Comparison of ENCODE assay signal across 19 mouse cellular contexts in genomic region chr12:69268956-69269355, GRCm38 (mm10). TPM values are rescaled to one million over a fixed set of nuclear protein-coding genes. Genes with fewer than 3 reads are reported as not detected.
DNase-seq lines count a peak whose midpoint lies in the region; ATAC-seq and TF ChIP-seq lines count a peak whose summit lies in the region.
"Had no signal": no experiment of that assay in that cellular context is flagged by ENCODE, and none has a peak within 500 bp of the region (broad histone marks: within the 10 kb centered on the region; RNA-seq: fewer than 3 reads in every experiment).

No protein-coding gene starts in this region.

- no peak for TF ChIP-seq CTCF in heart, adult 2 months (IDR thresholded peaks at IDR 0.05)

- H3K36me3 ChIP-seq in heart, adult 2 months (ENCODE audit: control insufficient read depth, insufficient read depth, low read length), result no peaks in the 10 kb centered on the region
- H3K36me3 ChIP-seq in midbrain, embryonic 11.5 days (ENCODE audit: control insufficient read depth, insufficient read depth, low read length), result no peaks in the 10 kb centered on the region
- H3K36me3 ChIP-seq in midbrain, embryonic 16.5 days (ENCODE audit: control insufficient read depth, insufficient read depth, low read length), result no peaks in the 10 kb centered on the region
- H3K36me3 ChIP-seq: G1E had no signal

- no peaks in the 10 kb centered on the region for H3K4me1 ChIP-seq in heart, adult 2 months (ENCODE audit: control insufficient read depth, insufficient read depth, low read length)
- H3K4me1 ChIP-seq in midbrain, embryonic 11.5 days (ENCODE audit: control insufficient read depth, insufficient read depth, low read length), result no peaks in the 10 kb centered on the region
- no peaks in the 10 kb centered on the region for H3K4me1 ChIP-seq in midbrain, embryonic 16.5 days (ENCODE audit: control insufficient read depth, insufficient read depth, low read length)

- H3K27me3 ChIP-seq in heart, adult 2 months (ENCODE audit: control insufficient read depth, insufficient read depth, low read length), result no peaks in the 10 kb centered on the region
- H3K27me3 ChIP-seq in midbrain, embryonic 11.5 days (ENCODE audit: control insufficient read depth, insufficient read depth, low read length), result no peaks in the 10 kb centered on the region
- H3K27me3 ChIP-seq in midbrain, embryonic 16.5 days (ENCODE audit: control insufficient read depth, insufficient read depth, low read depth, low read length), result no peaks in the 10 kb centered on the region
- H3K27me3 ChIP-seq: CH12.LX, Patski had no signal

- DNase-seq in heart, adult 11 months, result peak; percentile 61
- DNase-seq in heart, adult 2 months, result no peak
- DNase-seq in midbrain, embryonic 11.5 days (ENCODE audit: low spot score, missing footprints), result peak; percentile 51
- DNase-seq: adrenal gland, adult 2 months; adrenal gland, adult 8-10 months; adrenal gland, postnatal 10 days; adrenal gland, postnatal 14 days; adrenal gland, postnatal 25 days; adrenal gland, postnatal 36 days; B cell, adult 2 months; cerebellum, adult 11 months; cerebellum, adult 11-12 months; cerebellum, adult 18-20 months had no signal

- no peak overlapping the region for H3K27ac ChIP-seq in heart, adult 2 months
- H3K27ac ChIP-seq in midbrain, embryonic 11.5 days (ENCODE audit: low read depth, low read length), result no peak overlapping the region
- H3K27ac ChIP-seq in midbrain, embryonic 16.5 days (ENCODE audit: low read length), result no peak overlapping the region

- H3K79me2 ChIP-seq in heart, adult 2 months (replicated peaks; ENCODE audit: control insufficient read depth, insufficient read depth, low read length), result no peaks in the 10 kb centered on the region

- TF ChIP-seq EP300 in heart, adult 2 months (IDR thresholded peaks at IDR 0.05; ENCODE audit: insufficient read depth, low read depth, low read length), result no peak

- H3K9ac ChIP-seq in heart, adult 2 months (ENCODE audit: low read depth, low read length), result no peak overlapping the region
- no peak overlapping the region for H3K9ac ChIP-seq in midbrain, embryonic 11.5 days (ENCODE audit: low read length)
- H3K9ac ChIP-seq in midbrain, embryonic 16.5 days (ENCODE audit: low read depth, low read length), result no peak overlapping the region

- no peak overlapping the region for H3K4me3 ChIP-seq in heart, adult 2 months
- no peak overlapping the region for H3K4me3 ChIP-seq in midbrain, embryonic 11.5 days (ENCODE audit: low read depth, low read length)
- H3K4me3 ChIP-seq in midbrain, embryonic 16.5 days (ENCODE audit: low read depth, low read length), result no peak overlapping the region

- no peak for TF ChIP-seq POLR2A in heart, adult 2 months (IDR thresholded peaks at IDR 0.05; ENCODE audit: insufficient read depth, low read depth, low read length)

- H3K4me2 ChIP-seq in midbrain, embryonic 11.5 days, result no peak overlapping the region
- H3K4me2 ChIP-seq in midbrain, embryonic 16.5 days (ENCODE audit: low read length), result no peak overlapping the region

- 87% methylated on average over 2 of the region's 2 CpGs for whole genome bisulfite sequencing in heart, adult 2 months
- WGBS in midbrain, embryonic 11.5 days, result 67% methylated on average over 2 of the region's 2 CpGs
- 70% methylated on average over 2 of the region's 2 CpGs for whole genome bisulfite sequencing in midbrain, embryonic 16.5 days

- H3K9me3 ChIP-seq in midbrain, embryonic 11.5 days (ENCODE audit: control insufficient read depth, low read length), result no peaks in the 10 kb centered on the region
- H3K9me3 ChIP-seq in midbrain, embryonic 16.5 days (replicated peaks; ENCODE audit: control insufficient read depth, low read length, poor library complexity, severe bottlenecking), result no peaks in the 10 kb centered on the region
- H3K9me3 ChIP-seq: G1E had no signal

- ATAC-seq in midbrain, embryonic 11.5 days (ENCODE audit: low FRiP score), result no peak
- no peak for ATAC-seq in midbrain, embryonic 16.5 days
- ATAC-seq: activated CD4-positive, CD25-positive, alpha-beta regulatory T cell, adult 4 months; CD4-positive, CD25-positive, alpha-beta regulatory T cell, adult 4 months; Patski had no signal

- intact Hi-C loops in heart, adult 2 months (cut with DNase I), result no loop called here

RNA-seq across cellular contexts. Expression of gene Klhdc2, which starts 27.5 kb away (rescaled TPM):
- total RNA-seq in heart, adult 2 months (2021), result 100 to 1,000 TPM in 1 of 2 experiments, 10 to 100 TPM in 1; 93.1 to 114 TPM
- 46.7 and 81.4 TPM in 2 replicates for polyA plus RNA-seq in heart, adult 2 months (2012; rRNA removed)
- 272 and 275 TPM in 2 replicates for polyA plus RNA-seq in midbrain, embryonic 11.5 days (2014; fragmentation: Nextera tagmentation; extraction: Ambion mirVana)
- 282 and 300 TPM in 2 replicates for polyA plus RNA-seq in midbrain, embryonic 16.5 days (2015; fragmentation: Nextera tagmentation; extraction: Ambion mirVana)

RNA-seq across cellular contexts. Expression of gene Klhdc1, which starts 28.0 kb away (rescaled TPM):
- 10 to 100 TPM; 34.6 to 38.7 TPM for total RNA-seq in heart, adult 2 months (2021)
- polyA plus RNA-seq in heart, adult 2 months (2012; rRNA removed), result 10.2 and 10.5 TPM in 2 replicates
- 2.9 and 3.3 TPM in 2 replicates for polyA plus RNA-seq in midbrain, embryonic 11.5 days (2014; fragmentation: Nextera tagmentation; extraction: Ambion mirVana)
- 15.6 and 19.3 TPM in 2 replicates for polyA plus RNA-seq in midbrain, embryonic 16.5 days (2015; fragmentation: Nextera tagmentation; extraction: Ambion mirVana)

RNA-seq across cellular contexts. Expression of gene Pole2, which starts 41.0 kb away (rescaled TPM):
- total RNA-seq in heart, adult 2 months (2021), result under 1 TPM; 0.27 to 0.63 TPM
- polyA plus RNA-seq in heart, adult 2 months (2012; rRNA removed), result 1.00 and 1.4 TPM in 2 replicates
- polyA plus RNA-seq in midbrain, embryonic 11.5 days (2014; fragmentation: Nextera tagmentation; extraction: Ambion mirVana), result 29.8 and 31.6 TPM in 2 replicates
- 2.5 and 2.7 TPM in 2 replicates for polyA plus RNA-seq in midbrain, embryonic 16.5 days (2015; fragmentation: Nextera tagmentation; extraction: Ambion mirVana)

Comparison
In these comparisons a context has a peak if more than half of its experiments do, and no peak if none do; other contexts are left out.
1. DNase-seq: peak in heart, adult 11 months (single experiment) and midbrain, embryonic 11.5 days (single experiment); none in heart, adult 2 months (0 of 2).